Mouse (Mus musculus): ENCODE measurements around the gene Ing5. TPM values are rescaled to one million over a fixed set of nuclear protein-coding genes. Genes with fewer than 3 reads are reported as not detected.
"Not testable (repeated sequence)": the region's sequence is repeated elsewhere in the genome, so short reads cannot be mapped to it uniquely, and the experiment has no call there.

Gene Ing5
- total RNA-seq, 2 experiments from 2014 or later, result 18.4 to 41.9 TPM

DNA sequence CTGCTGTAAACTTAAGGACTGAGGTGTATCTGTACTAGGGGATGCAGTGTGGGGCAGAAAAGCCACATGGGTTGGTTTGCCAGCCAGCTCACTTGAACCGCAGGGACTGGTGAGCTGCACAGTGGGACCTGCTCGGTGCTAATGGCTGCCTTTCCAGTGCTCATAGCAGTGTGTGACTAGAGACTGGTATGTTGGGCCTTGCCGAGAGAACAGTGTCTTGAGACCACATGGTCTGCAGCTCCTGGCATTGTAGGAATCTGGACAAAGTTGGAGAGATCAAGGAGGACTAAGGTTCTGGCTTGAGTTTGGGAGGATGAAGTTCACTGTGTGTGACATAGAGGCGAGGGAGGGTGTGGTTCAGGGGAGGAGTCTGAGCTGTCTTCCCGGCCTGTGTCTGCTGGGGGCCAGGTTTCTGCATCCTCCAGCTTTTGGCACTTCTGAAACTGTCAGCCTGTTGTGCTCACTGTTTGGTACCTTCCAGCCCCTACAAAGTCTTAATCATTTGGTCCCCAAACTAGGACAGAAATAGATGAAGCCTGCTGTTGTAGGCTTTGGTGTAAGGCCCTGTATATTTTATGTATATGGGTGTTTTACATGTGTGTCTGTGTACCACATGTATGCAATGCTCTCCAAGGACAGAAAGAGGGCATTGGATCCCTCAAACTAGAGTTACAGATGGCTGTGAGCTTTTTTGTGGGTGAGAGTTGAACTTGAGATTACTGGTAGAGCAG lies 1.6 kb downstream of the Ing5 start:
- ATAC-seq (replicated peaks; ENCODE audit: low FRiP score, poor library complexity, severe bottlenecking), result peak; percentile 47

GRCm38 (mm10) chr1:93808871-93809270 lies 5.1 kb downstream of the Ing5 start:
- ATAC-seq (replicated peaks; ENCODE audit: low FRiP score, poor library complexity, severe bottlenecking), result no peak

GRCm38 (mm10) chr1:93810011-93810410 lies 6.2 kb downstream of the Ing5 start:
- no peak for ATAC-seq (replicated peaks; ENCODE audit: low FRiP score, poor library complexity, severe bottlenecking)

DNA sequence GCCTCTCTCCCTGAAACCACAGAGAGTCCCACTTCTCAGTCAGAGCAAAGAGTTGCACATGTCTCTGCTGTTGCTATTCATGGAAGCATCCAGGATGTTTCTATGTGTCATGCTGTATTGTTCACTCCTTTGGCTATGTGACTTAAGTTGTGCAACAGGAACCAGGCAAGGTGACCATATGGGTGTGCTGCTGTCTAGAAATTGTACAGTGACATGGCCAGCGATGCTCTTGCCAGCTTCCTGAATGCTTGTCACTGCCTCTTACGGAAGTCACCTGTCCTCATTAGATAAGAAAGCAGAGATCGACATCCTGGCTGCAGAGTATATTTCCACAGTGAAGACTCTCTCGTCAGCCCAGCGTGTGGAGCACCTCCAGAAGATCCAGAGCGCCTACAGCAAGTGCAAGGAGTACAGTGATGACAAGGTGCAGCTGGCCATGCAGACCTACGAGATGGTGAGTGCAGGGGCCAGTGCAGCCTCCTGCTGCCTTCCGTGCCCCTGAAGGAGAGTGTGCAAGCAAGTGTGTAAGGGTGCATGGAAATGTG lies 7.8 kb downstream of the Ing5 start:
- no peak for ATAC-seq (replicated peaks; ENCODE audit: low FRiP score, poor library complexity, severe bottlenecking)

GRCm38 (mm10) chr1:93817823-93818532 lies 14.2 kb downstream of the Ing5 start:
- ATAC-seq (replicated peaks; ENCODE audit: low FRiP score, poor library complexity, severe bottlenecking), result no peak

- ATAC-seq (replicated peaks; ENCODE audit: low FRiP score, poor library complexity, severe bottlenecking), result no peak
These were observed 15.0 kb downstream of the Ing5 start for GRCm38 (mm10) chr1:93818722-93819121.

GRCm38 (mm10) chr1:93823796-93824495 lies 20.2 kb downstream of the Ing5 start:
- no peak for ATAC-seq (replicated peaks; ENCODE audit: low FRiP score, poor library complexity, severe bottlenecking)

DNA sequence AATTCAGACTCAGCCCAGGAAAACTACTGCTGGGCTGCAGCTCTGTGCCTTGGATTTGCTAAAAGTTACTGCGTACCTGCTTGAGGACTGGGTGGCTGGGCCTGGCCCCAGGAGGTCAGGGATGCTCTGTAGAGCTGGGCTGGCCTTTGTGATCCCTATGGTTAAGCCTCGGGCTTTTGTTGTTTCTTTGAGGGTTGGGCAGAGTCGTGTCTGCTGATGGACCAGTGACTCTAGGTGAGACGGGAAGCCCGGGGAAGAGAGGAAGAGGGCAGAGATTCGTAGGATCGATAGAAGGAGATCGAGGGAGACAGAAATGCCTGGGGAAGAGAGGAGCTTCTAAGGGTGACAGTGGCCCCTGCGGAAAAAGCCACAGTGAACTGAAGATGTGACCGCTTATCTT lies 20.8 kb downstream of the Ing5 start, which contains the start of gene D2hgdh:
Gene D2hgdh (plus strand): TSS at position 301 of the 400 bp plus-strand sequence.
- peak; percentile 44 for ATAC-seq (replicated peaks; ENCODE audit: low FRiP score, poor library complexity, severe bottlenecking)

GRCm38 (mm10) chr1:93825105-93825674 lies 21.4 kb downstream of the Ing5 start:
- ATAC-seq (replicated peaks; ENCODE audit: low FRiP score, poor library complexity, severe bottlenecking), result peak; percentile 93

GRCm38 (mm10) chr1:93825771-93826539 lies 22.2 kb downstream of the Ing5 start:
- 0 out of 2 replicates have a peak, but pooled peaks have one; percentile 15 for ATAC-seq (replicated peaks; ENCODE audit: low FRiP score, poor library complexity, severe bottlenecking)

GRCm38 (mm10) chr1:93826540-93826835 lies 22.7 kb downstream of the Ing5 start:
- ATAC-seq (replicated peaks; ENCODE audit: low FRiP score, poor library complexity, severe bottlenecking), result no peak

DNA sequence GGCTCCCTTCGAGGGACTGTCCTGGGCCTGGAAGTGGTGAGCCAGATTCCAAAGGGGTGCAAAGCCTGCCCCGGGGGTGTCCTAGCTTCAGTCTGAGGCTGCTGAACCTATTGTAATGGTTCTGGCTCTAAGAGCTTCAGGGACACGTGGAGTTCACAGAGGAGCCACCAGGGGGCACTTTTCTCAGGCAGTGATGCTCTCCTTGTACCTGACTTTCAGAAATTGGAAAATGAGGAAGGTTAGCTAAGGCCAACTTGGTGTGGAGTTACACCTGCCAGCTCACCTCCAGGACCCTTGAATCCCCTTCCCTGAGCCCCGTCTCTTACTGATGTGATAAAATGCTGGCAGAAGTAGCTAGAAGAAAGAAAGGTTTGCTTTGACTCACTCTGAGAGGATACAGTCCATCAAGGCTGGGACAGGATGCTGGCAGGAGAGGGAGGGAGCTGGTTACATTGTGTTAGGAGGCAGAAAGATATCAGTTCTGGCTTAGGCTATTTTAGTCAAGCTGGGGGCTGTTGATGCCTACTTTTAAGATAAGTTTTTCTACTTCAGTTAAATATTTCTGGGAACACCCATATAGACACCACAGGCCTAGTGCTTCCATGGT lies 29.1 kb downstream of the Ing5 start:
- ATAC-seq (replicated peaks; ENCODE audit: low FRiP score, poor library complexity, severe bottlenecking), result peak; percentile 67

- no peak for ATAC-seq (replicated peaks; ENCODE audit: low FRiP score, poor library complexity, severe bottlenecking)
These were observed 30.9 kb downstream of the Ing5 start for GRCm38 (mm10) chr1:93834671-93835150.

- no peak for ATAC-seq (replicated peaks; ENCODE audit: low FRiP score, poor library complexity, severe bottlenecking)
These were observed 31.4 kb downstream of the Ing5 start for GRCm38 (mm10) chr1:93835211-93835610.

- no peak for ATAC-seq (replicated peaks; ENCODE audit: low FRiP score, poor library complexity, severe bottlenecking)
These were observed 32.2 kb downstream of the Ing5 start for GRCm38 (mm10) chr1:93835876-93836531.

GRCm38 (mm10) chr1:93836532-93836913 lies 32.8 kb downstream of the Ing5 start:
- ATAC-seq (replicated peaks; ENCODE audit: low FRiP score, poor library complexity, severe bottlenecking), result no peak

- ATAC-seq (replicated peaks; ENCODE audit: low FRiP score, poor library complexity, severe bottlenecking), result no peak
These were observed 33.6 kb downstream of the Ing5 start for GRCm38 (mm10) chr1:93837335-93837734.

GRCm38 (mm10) chr1:93838569-93838968 lies 34.8 kb downstream of the Ing5 start:
- not testable (repeated sequence) for ATAC-seq (replicated peaks; ENCODE audit: low FRiP score, poor library complexity, severe bottlenecking)
